Mouse (Mus musculus) heart, embryonic 10.5 days (tissue): ENCODE data around the gene Adam26b. TPM values are rescaled to one million over a fixed set of nuclear protein-coding genes. Genes with fewer than 3 reads are reported as not detected.
"Not testable (repeated sequence)": the region's sequence is repeated elsewhere in the genome, so short reads cannot be mapped to it uniquely, and the experiment has no call there.

Source experiments
- DNase-seq: peaks from one replicate; pipeline ENCODE4 v3.0.0-alpha.2; 2017; ENCODE audit warnings: low spot score
- H3K27ac ChIP-seq: fragments of 300-500 bp; sonication (generic); 2 replicates; pipeline ENCODE4 v1.5.1; 2016; ENCODE audit warnings: mild to moderate bottlenecking
- H3K27me3 ChIP-seq: fragments of 300-500 bp; sonication (generic); 2 replicates; pipeline ENCODE4 v1.6.1; 2016; ENCODE audit warnings: mild to moderate bottlenecking; ENCODE audit not compliant: poor library complexity, insufficient read depth, severe bottlenecking
- H3K36me3 ChIP-seq: fragments of 300-500 bp; sonication (generic); 2 replicates; pipeline ENCODE4 v1.6.1; 2016; ENCODE audit warnings: mild to moderate bottlenecking, moderate library complexity
- H3K4me1 ChIP-seq: fragments of 300-500 bp; sonication (generic); 2 replicates; pipeline ENCODE4 v1.6.1; 2016; ENCODE audit warnings: mild to moderate bottlenecking
- H3K4me3 ChIP-seq: fragments of 300-500 bp; sonication (generic); 2 replicates; pipeline ENCODE4 v1.5.1; 2016; ENCODE audit warnings: mild to moderate bottlenecking, moderate library complexity
- H3K9me3 ChIP-seq: fragments of 300-500 bp; sonication (generic); 2 replicates; pipeline ENCODE4 v1.6.1; 2016; ENCODE audit warnings: mild to moderate bottlenecking, moderate library complexity
- WGBS: fragments of 180-500 bp; shearing (Covaris S2); methylation state at CpG from one replicate; pipeline ENCODE4 v1.1.7; 2016; 5-methylcytosine and 5-hydroxymethylcytosine counted together
- polyA plus RNA-seq: library from polyadenylated mRNA; unstranded; fragments of >200 nt; fragmentation: Nextera tagmentation; extraction: Ambion mirVana; gene quantifications from 2 replicates; pipeline ENCODE4 v1.2.1, GENCODE M21; 2016

Adam26b gene
- polyA plus RNA-seq = not detected in 2 replicates

DNA sequence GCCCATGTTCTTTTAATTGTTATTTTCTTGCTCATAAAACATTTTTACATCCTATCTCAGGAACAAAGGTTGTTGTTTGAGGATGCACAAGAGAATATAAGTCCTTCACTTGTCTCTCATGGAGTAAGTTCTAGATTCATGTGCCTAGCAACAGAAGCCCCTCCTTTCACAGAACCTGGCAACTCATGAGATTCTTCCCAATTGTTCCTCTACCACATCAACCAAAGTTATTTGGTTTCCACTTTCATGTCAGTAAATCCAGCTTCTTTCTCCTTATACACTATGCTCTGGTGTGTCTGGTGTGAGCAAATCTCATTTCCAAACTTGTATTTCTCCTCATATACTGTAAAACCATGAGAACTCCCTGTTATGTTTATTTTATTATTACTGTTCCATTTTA is at the start of gene Adam26b:
Gene Adam26b (minus strand): TSS at position 101 of the 400 bp plus-strand sequence.
- not testable (repeated sequence) for H3K27ac ChIP-seq, H3K27me3 ChIP-seq, H3K36me3 ChIP-seq, H3K9me3 ChIP-seq, DNase-seq, H3K4me3 ChIP-seq, H3K4me1 ChIP-seq

DNA sequence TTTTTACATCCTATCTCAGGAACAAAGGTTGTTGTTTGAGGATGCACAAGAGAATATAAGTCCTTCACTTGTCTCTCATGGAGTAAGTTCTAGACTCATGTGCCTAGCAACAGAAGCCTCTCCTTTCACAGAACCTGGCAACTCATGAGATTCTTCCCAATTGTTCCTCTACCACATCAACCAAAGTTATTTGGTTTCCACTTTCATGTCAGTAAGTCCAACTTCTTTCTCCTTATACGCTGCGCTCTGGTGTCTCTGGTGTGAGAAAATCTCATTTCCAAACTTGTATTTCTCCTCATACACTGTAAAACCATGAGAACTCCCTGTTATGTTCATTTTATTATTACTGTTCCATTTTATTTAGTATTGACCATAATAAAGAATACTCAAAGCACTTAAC is 48.7 kb upstream of the Adam26b start, which contains the start of gene Adam26a:
Gene Adam26a (minus strand): TSS at position 101 of the 400 bp plus-strand sequence.
- not testable (repeated sequence) for H3K4me1 ChIP-seq, H3K9me3 ChIP-seq, H3K36me3 ChIP-seq, H3K27ac ChIP-seq, H3K27me3 ChIP-seq, DNase-seq, H3K4me3 ChIP-seq
- 87% methylated on average over 2 of the region's 2 CpGs for WGBS

Other genes starting within 250 kb of the Adam26b start
- gene Zfp42, start 221.1 kb downstream of the Adam26b start, polyA plus RNA-seq = not detected in 2 replicates
- not detected in 2 replicates for gene Adam26a, start 48.6 kb upstream of the Adam26b start, polyA plus RNA-seq
- gene Gm5346, start 99.2 kb upstream of the Adam26b start, polyA plus RNA-seq = not detected in 2 replicates
- not detected in 2 replicates for gene Adam34, start 181.9 kb upstream of the Adam26b start, polyA plus RNA-seq